Mouse (Mus musculus) E14TG2a.4 (cell line): Measurements from ENCODE around the gene Coa3.

Source experiments
- H3K27me3 ChIP-seq: 2 replicates; pipeline ENCODE4 v1.6.1; 2014; ENCODE audit warnings: low read length, control low read depth; ENCODE audit not compliant: insufficient read depth
- H3K36me3 ChIP-seq: 2 replicates; pipeline ENCODE4 v1.6.1; 2014; ENCODE audit warnings: low read length, control low read depth; ENCODE audit not compliant: insufficient read depth
- H3K4me1 ChIP-seq: replicated peaks from 2 replicates; pipeline ENCODE4 v1.6.1; 2014; ENCODE audit warnings: low read depth, low read length, control low read depth
- H3K4me3 ChIP-seq: replicated peaks from 2 replicates; pipeline ENCODE4 v1.5.1; 2014; ENCODE audit warnings: mild to moderate bottlenecking, low read length
- H3K9me3 ChIP-seq: 2 replicates; pipeline ENCODE4 v1.6.1; 2014; ENCODE audit warnings: low read length, control low read depth
- CTCF ChIP-seq: conservative IDR thresholded peaks from 2 replicates; pipeline ENCODE4 v1.5.1; 2014; ENCODE audit warnings: low read length
- NANOG ChIP-seq: IDR thresholded peaks from 2 replicates; pipeline ENCODE4 v1.6.1; 2014; ENCODE audit warnings: borderline replicate concordance, low read length, mixed read lengths
- POU5F1 ChIP-seq: IDR thresholded peaks from 2 replicates; pipeline ENCODE4 v1.6.1; 2014; ENCODE audit warnings: low read length, borderline replicate concordance

The Coa3 gene

DNA sequence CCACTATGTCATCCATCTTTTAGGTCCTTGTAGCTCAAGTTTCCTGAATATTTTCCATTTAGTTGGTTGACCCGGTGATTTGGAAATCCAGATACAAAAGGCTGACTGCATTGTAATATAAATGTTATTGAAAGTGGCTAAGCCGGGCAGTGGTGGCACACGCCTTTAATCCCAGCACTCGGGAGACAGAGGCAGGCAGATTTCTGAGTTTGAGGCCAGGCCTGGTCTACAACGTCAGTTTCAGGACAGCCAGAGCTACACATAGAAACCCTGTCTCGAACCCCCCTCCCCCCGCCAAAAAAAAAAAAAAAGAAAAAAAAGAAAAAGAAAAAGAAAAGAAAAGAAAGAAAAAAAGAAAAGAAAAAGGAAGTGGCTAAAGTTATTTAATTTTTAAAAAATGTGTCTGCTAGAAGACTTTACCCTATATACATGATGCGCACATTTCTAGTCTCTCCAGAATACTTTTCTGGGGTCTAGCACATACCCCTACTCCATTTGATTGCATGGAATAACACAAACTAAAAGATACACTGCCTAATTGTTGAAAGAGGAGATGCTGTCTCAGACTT lies 36.3 kb upstream of the Coa3 start:
- Histone ChIP-seq H3K27me3 (no peaks in the 10 kb centered on the region), H3K36me3 (peaks cover 28% of the 10 kb centered on the region), H3K9me3 (no peaks in the 10 kb centered on the region), H3K4me3 (peak overlapping the region; percentile 98), H3K4me1 (peaks cover 41% of the 10 kb centered on the region)
- no peak for TF ChIP-seq POU5F1
- no peak for TF ChIP-seq NANOG
- no peak for TF ChIP-seq CTCF

- Histone ChIP-seq H3K4me1 (peaks cover 37% of the 10 kb centered on the region), H3K27me3 (0 out of 2 replicates have a peak, but pooled peaks cover under 1% of the 10 kb centered on the region), H3K4me3 (no peak overlapping the region), H3K36me3 (peaks cover 22% of the 10 kb centered on the region), H3K9me3 (no peaks in the 10 kb centered on the region)
- TF ChIP-seq NANOG (no peak), CTCF (peak; percentile 13; the same call in 1 of the 2 replicates)
Measured at GRCm38 (mm10) chr11:101314567-101314966, 35.7 kb upstream of the Coa3 start.

DNA sequence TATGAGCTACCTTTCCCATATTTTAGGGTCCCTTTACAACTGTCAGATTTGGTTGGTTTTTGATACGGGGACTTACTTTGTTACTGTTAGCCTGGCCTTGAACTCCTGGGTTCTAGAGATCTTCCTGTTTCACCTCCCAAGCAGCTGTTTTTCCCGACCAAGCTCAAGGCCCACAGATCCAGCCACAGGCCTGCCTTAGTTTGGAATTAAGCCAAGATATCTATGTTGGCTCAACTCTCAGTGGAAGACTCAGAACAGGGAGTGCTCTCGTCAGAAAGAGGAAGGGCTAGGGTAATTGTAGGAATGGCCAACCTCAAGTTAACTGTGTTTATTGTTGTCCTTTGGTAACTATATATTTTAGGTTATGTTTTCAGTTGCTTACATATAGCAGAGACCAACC lies 33.2 kb upstream of the Coa3 start:
- Histone ChIP-seq H3K9me3 (no peaks in the 10 kb centered on the region), H3K36me3 (no peaks in the 10 kb centered on the region), H3K27me3 (0 out of 2 replicates have a peak, but pooled peaks cover 2% of the 10 kb centered on the region), H3K4me3 (no peak overlapping the region), H3K4me1 (peaks cover 31% of the 10 kb centered on the region)
- TF ChIP-seq NANOG (no peak), CTCF (no peak), POU5F1 (no peak)

- Histone ChIP-seq H3K4me1 (peaks cover 34% of the 10 kb centered on the region), H3K36me3 (no peaks in the 10 kb centered on the region), H3K4me3 (no peak overlapping the region), H3K27me3 (0 out of 2 replicates have a peak, but pooled peaks cover 2% of the 10 kb centered on the region), H3K9me3 (no peaks in the 10 kb centered on the region)
- TF ChIP-seq CTCF (no peak), POU5F1 (no peak), NANOG (no peak)
Measured at GRCm38 (mm10) chr11:101311083-101311482, 32.2 kb upstream of the Coa3 start.

- Histone ChIP-seq H3K36me3 (no peaks in the 10 kb centered on the region), H3K27me3 (0 out of 2 replicates have a peak, but pooled peaks cover 2% of the 10 kb centered on the region), H3K4me1 (peaks cover 24% of the 10 kb centered on the region), H3K4me3 (no peak overlapping the region), H3K9me3 (no peaks in the 10 kb centered on the region)
- no peak; the same call in 1 of the 2 replicates for TF ChIP-seq POU5F1
- TF ChIP-seq NANOG, result peak; percentile 57; the same call in 1 of the 2 replicates
Measured at GRCm38 (mm10) chr11:101307744-101308143, 28.8 kb upstream of the Coa3 start.

- Histone ChIP-seq H3K4me3 (peak within 1 kb of the TSS; percentile 98), H3K27me3 (no peaks in the 10 kb centered on the region), H3K9me3 (no peaks in the 10 kb centered on the region), H3K4me1 (peaks cover 26% of the 10 kb centered on the region), H3K36me3 (peaks cover 31% of the 10 kb centered on the region)
- no peak for TF ChIP-seq NANOG
- no peak for TF ChIP-seq POU5F1
- TF ChIP-seq CTCF, result peak; percentile 98
Measured at GRCm38 (mm10) chr11:101302004-101302798, 23.3 kb upstream of the Coa3 start, which contains the start of gene Becn1. Gene Becn1, minus strand, starts transcription at chr11:101302286.

GRCm38 (mm10) chr11:101301299-101302003 lies 22.5 kb upstream of the Coa3 start:
- H3K4me1 ChIP-seq, result peaks cover 18% of the 10 kb centered on the region
- H3K9me3 ChIP-seq, result no peaks in the 10 kb centered on the region
- TF ChIP-seq CTCF (no peak), NANOG (no peak), POU5F1 (no peak)

DNA sequence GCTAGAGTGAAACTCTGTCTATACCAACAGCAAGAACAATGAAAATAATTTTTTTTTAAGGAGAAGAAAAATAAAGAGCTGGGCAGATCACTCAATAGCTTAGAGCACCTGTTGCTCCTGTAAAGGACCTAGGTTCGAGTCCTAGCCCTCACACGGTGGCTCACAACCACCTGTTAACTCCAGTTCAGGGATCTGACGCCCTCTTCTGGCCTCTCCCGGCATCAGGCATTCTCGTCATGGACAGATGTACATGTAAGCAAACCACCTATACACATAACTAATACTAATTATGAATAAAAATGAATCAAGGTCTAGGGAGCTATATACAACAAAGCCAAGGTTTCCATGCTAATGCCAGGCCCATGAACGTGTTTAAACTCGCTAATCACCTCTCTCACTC lies 22.0 kb upstream of the Coa3 start:
- peak overlapping the region; percentile 98 for H3K4me3 ChIP-seq
- H3K9me3 ChIP-seq, result no peaks in the 10 kb centered on the region
- peaks cover 15% of the 10 kb centered on the region for H3K4me1 ChIP-seq
- H3K27me3 ChIP-seq, result no peaks in the 10 kb centered on the region
- H3K36me3 ChIP-seq, result peaks cover 44% of the 10 kb centered on the region
- TF ChIP-seq CTCF, result peak; percentile 15
- no peak for TF ChIP-seq NANOG

More at GRCm38 (mm10) chr11:101301299-101302003, 22.5 kb upstream of the Coa3 start:
- peaks cover 38% of the 10 kb centered on the region for H3K36me3 ChIP-seq
- H3K27me3 ChIP-seq, result no peaks in the 10 kb centered on the region
- peak overlapping the region; percentile 98 for H3K4me3 ChIP-seq

- no peak overlapping the region for H3K4me3 ChIP-seq
Measured at GRCm38 (mm10) chr11:101295191-101295590, 16.3 kb upstream of the Coa3 start.

More at GRCm38 (mm10) chr11:101295191-101295590, 16.3 kb upstream of the Coa3 start:
- peaks cover 12% of the 10 kb centered on the region for H3K4me1 ChIP-seq
- no peaks in the 10 kb centered on the region for H3K9me3 ChIP-seq
- H3K27me3 ChIP-seq, result no peaks in the 10 kb centered on the region
- TF ChIP-seq CTCF (no peak), NANOG (no peak), POU5F1 (no peak)
- H3K36me3 ChIP-seq, result peaks cover 97% of the 10 kb centered on the region
